Mouse (Mus musculus): Measurements from ENCODE around the gene Slc25a40. TPM values are rescaled to one million over a fixed set of nuclear protein-coding genes. Genes with fewer than 3 reads are reported as not detected.

Gene Slc25a40
- polyA plus RNA-seq, 1 experiment = 3.6 TPM

- Histone ChIP-seq H3K27me3 (ENCODE audit: control insufficient read depth, insufficient read depth, low read length) (no peaks in the 10 kb centered on the region), H3K36me3 (ENCODE audit: control insufficient read depth, insufficient read depth, low read length) (peaks cover 5% of the 10 kb centered on the region; the same call in 1 of the 2 replicates)
- WGBS = 96% methylated on average over 5 of the region's 5 CpGs
Measured at GRCm38 (mm10) chr5:8437481-8438156, 15.0 kb downstream of the Slc25a40 start.

GRCm38 (mm10) chr5:8439095-8439494 lies 16.4 kb downstream of the Slc25a40 start:
- DNase-seq = no peak
- H3K36me3 ChIP-seq (ENCODE audit: control insufficient read depth, insufficient read depth, low read length) = peaks cover 5% of the 10 kb centered on the region; the same call in 1 of the 2 replicates
- 76% methylated on average over 2 of the region's 2 CpGs for WGBS
- TF ChIP-seq CTCF (IDR thresholded peaks at IDR 0.05; ENCODE audit: borderline replicate concordance, control insufficient read depth, extremely low read depth, insufficient read depth, low read length, poor library complexity) (no peak), POLR2A (IDR thresholded peaks at IDR 0.05; ENCODE audit: control insufficient read depth, extremely low read depth, insufficient read depth, low read length, poor library complexity) (no peak)
- H3K27me3 ChIP-seq (ENCODE audit: control insufficient read depth, insufficient read depth, low read length) = no peaks in the 10 kb centered on the region
- H3K27ac ChIP-seq (ENCODE audit: control insufficient read depth, insufficient read depth, low read length) = no peak overlapping the region
- H3K4me3 ChIP-seq (ENCODE audit: control insufficient read depth, insufficient read depth, low read length) = no peak overlapping the region
- H3K4me1 ChIP-seq (replicated peaks; ENCODE audit: control insufficient read depth, insufficient read depth, low read length) = no peaks in the 10 kb centered on the region

More at GRCm38 (mm10) chr5:8437481-8438156, 15.0 kb downstream of the Slc25a40 start:
- TF ChIP-seq CTCF (IDR thresholded peaks at IDR 0.05; ENCODE audit: borderline replicate concordance, control insufficient read depth, extremely low read depth, insufficient read depth, low read length, poor library complexity) (no peak), POLR2A (IDR thresholded peaks at IDR 0.05; ENCODE audit: control insufficient read depth, extremely low read depth, insufficient read depth, low read length, poor library complexity) (no peak)
- Histone ChIP-seq H3K4me3 (ENCODE audit: control insufficient read depth, insufficient read depth, low read length) (no peak overlapping the region), H3K4me1 (replicated peaks; ENCODE audit: control insufficient read depth, insufficient read depth, low read length) (no peaks in the 10 kb centered on the region), H3K27ac (ENCODE audit: control insufficient read depth, insufficient read depth, low read length) (no peak overlapping the region)
- no peak for DNase-seq

- TF ChIP-seq POLR2A (IDR thresholded peaks at IDR 0.05; ENCODE audit: control insufficient read depth, extremely low read depth, insufficient read depth, low read length, poor library complexity) (no peak), CTCF (IDR thresholded peaks at IDR 0.05; ENCODE audit: borderline replicate concordance, control insufficient read depth, extremely low read depth, insufficient read depth, low read length, poor library complexity) (no peak)
- Histone ChIP-seq H3K36me3 (ENCODE audit: control insufficient read depth, insufficient read depth, low read length) (no peaks in the 10 kb centered on the region), H3K4me1 (replicated peaks; ENCODE audit: control insufficient read depth, insufficient read depth, low read length) (peaks cover 6% of the 10 kb centered on the region), H3K4me3 (ENCODE audit: control insufficient read depth, insufficient read depth, low read length) (no peak overlapping the region), H3K27me3 (ENCODE audit: control insufficient read depth, insufficient read depth, low read length) (no peaks in the 10 kb centered on the region), H3K27ac (ENCODE audit: control insufficient read depth, insufficient read depth, low read length) (peak overlapping the region; percentile 76; the same call in 1 of the 2 replicates)
- DNase-seq = peak; percentile 2
Measured at GRCm38 (mm10) chr5:8455565-8455964, 32.9 kb downstream of the Slc25a40 start.

GRCm38 (mm10) chr5:8456561-8456960 lies 33.9 kb downstream of the Slc25a40 start:
- TF ChIP-seq POLR2A (IDR thresholded peaks at IDR 0.05; ENCODE audit: control insufficient read depth, extremely low read depth, insufficient read depth, low read length, poor library complexity) = no peak
- 71% methylated on average over 5 of the region's 5 CpGs for WGBS
- no peak for DNase-seq
- H3K27ac ChIP-seq (ENCODE audit: control insufficient read depth, insufficient read depth, low read length) = no peak overlapping the region
- H3K4me3 ChIP-seq (ENCODE audit: control insufficient read depth, insufficient read depth, low read length) = no peak overlapping the region
- H3K27me3 ChIP-seq (ENCODE audit: control insufficient read depth, insufficient read depth, low read length) = no peaks in the 10 kb centered on the region
- no peaks in the 10 kb centered on the region for H3K36me3 ChIP-seq (ENCODE audit: control insufficient read depth, insufficient read depth, low read length)
- peaks cover 6% of the 10 kb centered on the region for H3K4me1 ChIP-seq (replicated peaks; ENCODE audit: control insufficient read depth, insufficient read depth, low read length)

GRCm38 (mm10) chr5:8487989-8488700 lies 65.5 kb downstream of the Slc25a40 start:
- Histone ChIP-seq H3K4me3 (ENCODE audit: control insufficient read depth, insufficient read depth, low read length) (no peak overlapping the region), H3K36me3 (ENCODE audit: control insufficient read depth, insufficient read depth, low read length) (no peaks in the 10 kb centered on the region), H3K27ac (ENCODE audit: control insufficient read depth, insufficient read depth, low read length) (no peak overlapping the region), H3K27me3 (ENCODE audit: control insufficient read depth, insufficient read depth, low read length) (no peaks in the 10 kb centered on the region), H3K4me1 (replicated peaks; ENCODE audit: control insufficient read depth, insufficient read depth, low read length) (no peaks in the 10 kb centered on the region)
- DNase-seq = no peak
- TF ChIP-seq CTCF (IDR thresholded peaks at IDR 0.05; ENCODE audit: borderline replicate concordance, control insufficient read depth, extremely low read depth, insufficient read depth, low read length, poor library complexity) (no peak), POLR2A (IDR thresholded peaks at IDR 0.05; ENCODE audit: control insufficient read depth, extremely low read depth, insufficient read depth, low read length, poor library complexity) (no peak)
- 93% methylated on average over 4 of the region's 4 CpGs for WGBS

- 95% methylated on average over 2 of the region's 2 CpGs for WGBS
- no peak overlapping the region for H3K4me3 ChIP-seq (ENCODE audit: control insufficient read depth, insufficient read depth, low read length)
- H3K27ac ChIP-seq (ENCODE audit: control insufficient read depth, insufficient read depth, low read length) = no peak overlapping the region
- DNase-seq = no peak
- H3K36me3 ChIP-seq (ENCODE audit: control insufficient read depth, insufficient read depth, low read length) = no peaks in the 10 kb centered on the region
- no peaks in the 10 kb centered on the region for H3K27me3 ChIP-seq (ENCODE audit: control insufficient read depth, insufficient read depth, low read length)
- H3K4me1 ChIP-seq (replicated peaks; ENCODE audit: control insufficient read depth, insufficient read depth, low read length) = no peaks in the 10 kb centered on the region
- TF ChIP-seq CTCF (IDR thresholded peaks at IDR 0.05; ENCODE audit: borderline replicate concordance, control insufficient read depth, extremely low read depth, insufficient read depth, low read length, poor library complexity) (no peak), POLR2A (IDR thresholded peaks at IDR 0.05; ENCODE audit: control insufficient read depth, extremely low read depth, insufficient read depth, low read length, poor library complexity) (no peak)
Measured at GRCm38 (mm10) chr5:8488701-8489297, 66.1 kb downstream of the Slc25a40 start.

All from thymus, adult 2 months (tissue).